Comparison of ENCODE assay signal across 22 mouse cellular contexts in the genomic region with DNA sequence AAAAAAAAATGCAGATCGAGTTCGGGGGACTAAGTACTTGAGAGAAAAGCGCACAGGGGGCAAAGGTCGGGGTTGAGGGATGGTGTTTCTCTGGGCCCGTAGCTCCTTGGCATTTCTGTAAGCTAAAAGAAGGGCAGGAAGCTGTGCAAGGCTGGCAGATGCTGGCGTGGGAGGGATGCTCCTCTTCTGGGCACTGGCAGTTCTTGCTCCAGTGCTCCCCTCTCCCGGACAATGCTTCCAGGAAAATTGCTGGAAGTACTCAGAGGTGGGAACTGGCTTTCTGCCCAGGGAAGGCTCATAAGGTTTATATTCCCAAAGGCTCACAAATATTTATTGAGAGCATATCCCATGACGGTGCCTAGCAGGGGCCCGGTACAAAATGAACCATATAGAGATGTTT.
A peak's percentile ranks its signal among the peaks of the same experiment; 100 is the strongest.
DNase-seq lines count a peak whose midpoint lies in the region; ATAC-seq and TF ChIP-seq lines count a peak whose summit lies in the region.
"Had no signal": no experiment of that assay in that cellular context is flagged by ENCODE, and none has a peak within 500 bp of the region (broad histone marks: within the 10 kb centered on the region; RNA-seq: fewer than 3 reads in every experiment).

No protein-coding gene starts in this region.

- H3K36me3 ChIP-seq in kidney, postnatal 0 days (ENCODE audit: insufficient read depth, low read length) = no peaks in the 10 kb centered on the region
- no peaks in the 10 kb centered on the region for H3K36me3 ChIP-seq in neural tube, embryonic 13.5 days
- no peaks in the 10 kb centered on the region for H3K36me3 ChIP-seq in neural tube, embryonic 15.5 days
- no peaks in the 10 kb centered on the region for H3K36me3 ChIP-seq in hindbrain, embryonic 10.5 days
- H3K36me3 ChIP-seq: embryonic facial prominence, embryonic 12.5 days; heart, embryonic 10.5 days; hindbrain, embryonic 13.5 days had no signal

- TF ChIP-seq CTCF in kidney, postnatal 0 days (IDR thresholded peaks at IDR 0.05; ENCODE audit: low read depth) = no peak

- H3K4me3 ChIP-seq in kidney, postnatal 0 days (replicated peaks; ENCODE audit: low read depth, low read length) = no peak overlapping the region
- H3K4me3 ChIP-seq in neural tube, embryonic 13.5 days = no peak overlapping the region
- no peak overlapping the region for H3K4me3 ChIP-seq in neural tube, embryonic 15.5 days (replicated peaks)
- H3K4me3 ChIP-seq in hindbrain, embryonic 10.5 days = no peak overlapping the region
- H3K4me3 ChIP-seq: embryonic facial prominence, embryonic 12.5 days; forebrain, embryonic 13.5 days; gastrocnemius, adult 2 months; heart, embryonic 10.5 days; hindbrain, embryonic 13.5 days had no signal

- no peak overlapping the region for H3K27ac ChIP-seq in kidney, postnatal 0 days
- H3K27ac ChIP-seq in neural tube, embryonic 13.5 days (replicated peaks) = 0 out of 2 replicates have a peak overlapping the region, but pooled peaks have one; percentile 3
- no peak overlapping the region for H3K27ac ChIP-seq in neural tube, embryonic 15.5 days (replicated peaks)
- no peak overlapping the region for H3K27ac ChIP-seq in hindbrain, embryonic 10.5 days
- H3K27ac ChIP-seq: embryonic facial prominence, embryonic 12.5 days; forebrain, embryonic 13.5 days; gastrocnemius, adult 2 months; heart, embryonic 10.5 days; hindbrain, embryonic 13.5 days had no signal

- H3K27me3 ChIP-seq in kidney, postnatal 0 days (ENCODE audit: insufficient read depth, low read length) = no peaks in the 10 kb centered on the region
- H3K27me3 ChIP-seq in neural tube, embryonic 13.5 days = no peaks in the 10 kb centered on the region
- H3K27me3 ChIP-seq in neural tube, embryonic 15.5 days (replicated peaks) = no peaks in the 10 kb centered on the region
- no peaks in the 10 kb centered on the region for H3K27me3 ChIP-seq in hindbrain, embryonic 10.5 days (ENCODE audit: insufficient read depth, poor library complexity, severe bottlenecking)
- H3K27me3 ChIP-seq: embryonic facial prominence, embryonic 12.5 days; forebrain, embryonic 13.5 days; hindbrain, embryonic 13.5 days; Patski had no signal

- WGBS in kidney, postnatal 0 days = 37% methylated on average over 9 of the region's 9 CpGs
- WGBS in neural tube, embryonic 13.5 days = 63% methylated on average over 9 of the region's 9 CpGs
- WGBS in neural tube, embryonic 15.5 days = 72% methylated on average over 9 of the region's 9 CpGs
- 78% methylated on average over 9 of the region's 9 CpGs for WGBS in hindbrain, embryonic 10.5 days

- peaks cover 8% of the 10 kb centered on the region; the same call in 1 of the 2 replicates for H3K4me1 ChIP-seq in kidney, postnatal 0 days (replicated peaks; ENCODE audit: insufficient read depth, low read length)
- H3K4me1 ChIP-seq in neural tube, embryonic 13.5 days (replicated peaks) = peaks cover 19% of the 10 kb centered on the region
- H3K4me1 ChIP-seq in neural tube, embryonic 15.5 days = peaks cover 21% of the 10 kb centered on the region
- peaks cover 9% of the 10 kb centered on the region for H3K4me1 ChIP-seq in hindbrain, embryonic 10.5 days (replicated peaks)

- peak; percentile 69 for DNase-seq in kidney, postnatal 0 days (ENCODE audit: low spot score)
- no peak for DNase-seq in kidney, adult 18-20 months
- DNase-seq in lung, postnatal 14 days = peak; percentile 60
- no peak for DNase-seq in hindbrain, embryonic 10.5 days (ENCODE audit: low spot score)
- DNase-seq in right cerebral cortex, postnatal 25 days = no peak
- DNase-seq: adrenal gland, adult 2 months; adrenal gland, postnatal 25 days; cerebellum, adult 2 months; embryo, embryonic 11 days; forebrain, postnatal 0 days; gastrocnemius, adult 2 months; gastrocnemius, postnatal 25 days; heart, postnatal 10 days; heart, postnatal 4 days had no signal

- no peak overlapping the region for H3K4me2 ChIP-seq in kidney, postnatal 0 days (ENCODE audit: low read length)
- H3K4me2 ChIP-seq in neural tube, embryonic 13.5 days = no peak overlapping the region
- no peak overlapping the region for H3K4me2 ChIP-seq in neural tube, embryonic 15.5 days
- H3K4me2 ChIP-seq: embryonic facial prominence, embryonic 12.5 days; forebrain, embryonic 13.5 days; hindbrain, embryonic 13.5 days had no signal

- H3K9ac ChIP-seq in kidney, postnatal 0 days (ENCODE audit: low read depth, low read length) = no peak overlapping the region
- no peak overlapping the region for H3K9ac ChIP-seq in neural tube, embryonic 13.5 days
- no peak overlapping the region for H3K9ac ChIP-seq in neural tube, embryonic 15.5 days (replicated peaks)
- H3K9ac ChIP-seq: embryonic facial prominence, embryonic 12.5 days; forebrain, embryonic 13.5 days; forebrain, postnatal 0 days; hindbrain, embryonic 13.5 days had no signal

- ATAC-seq in kidney, postnatal 0 days (replicated peaks; ENCODE audit: low FRiP score, low read depth) = peak; percentile 30; the same call in 1 of the 2 replicates
- ATAC-seq in neural tube, embryonic 13.5 days (ENCODE audit: low read depth) = no peak
- ATAC-seq in neural tube, embryonic 15.5 days (ENCODE audit: low FRiP score) = no peak
- ATAC-seq: activated CD4-positive, CD25-positive, alpha-beta regulatory T cell, adult 4 months; forebrain, embryonic 13.5 days; forebrain, postnatal 0 days; Patski had no signal

- no peaks in the 10 kb centered on the region for H3K9me3 ChIP-seq in kidney, postnatal 0 days (replicated peaks; ENCODE audit: low read length)
- H3K9me3 ChIP-seq in neural tube, embryonic 13.5 days = no peaks in the 10 kb centered on the region
- H3K9me3 ChIP-seq in neural tube, embryonic 15.5 days (replicated peaks) = no peaks in the 10 kb centered on the region
- H3K9me3 ChIP-seq in hindbrain, embryonic 10.5 days = no peaks in the 10 kb centered on the region
- H3K9me3 ChIP-seq: embryonic facial prominence, embryonic 12.5 days; forebrain, embryonic 13.5 days; heart, embryonic 10.5 days; hindbrain, embryonic 13.5 days had no signal

Comparison
In these comparisons a context has a peak if more than half of its experiments do, and no peak if none do; other contexts are left out.
1. DNase-seq: peak in kidney, postnatal 0 days (single experiment) and lung, postnatal 14 days (single experiment); none in kidney, adult 18-20 months (single experiment), hindbrain, embryonic 10.5 days (single experiment) and right cerebral cortex, postnatal 25 days (single experiment).